In genomic region chr6:108488250-108488649, GRCm38 (mm10) we compare ENCODE assay signal across 9 mouse cellular contexts.
DNase-seq lines count a peak whose midpoint lies in the region; ATAC-seq lines count a peak whose summit lies in the region.
"Had no signal": no experiment of that assay in that cellular context is flagged by ENCODE, and none has a peak within 500 bp of the region (broad histone marks: within the 10 kb centered on the region; RNA-seq: fewer than 3 reads in every experiment).

No protein-coding gene starts in this region.

- peak; percentile 51 for ATAC-seq in inflammation-experienced regulatory T-cells, adult 6 months

- peak; percentile 42 for DNase-seq in kidney, postnatal 10 days
- no peak for DNase-seq in kidney, postnatal 14 days
- peak; percentile 29 for DNase-seq in 3T3-L1 (ENCODE audit: low read depth, low spot score)
- DNase-seq in CD4-positive helper T cell, adult 2 months (ENCODE audit: low read depth, low spot score), result peak; percentile 46
- DNase-seq in testis, postnatal 14 days (ENCODE audit: low spot score), result no peak
- DNase-seq in frontal cortex, postnatal 10 days (ENCODE audit: low spot score in 2 of 2), result no peak
- no peak for DNase-seq in adrenal gland, postnatal 36 days
- DNase-seq: heart, postnatal 10 days had no signal

Comparison
In these comparisons a context has a peak if more than half of its experiments do, and no peak if none do; other contexts are left out.
1. DNase-seq: peak in kidney, postnatal 10 days (single experiment), 3T3-L1 (single experiment) and CD4-positive helper T cell, adult 2 months (single experiment); none in kidney, postnatal 14 days (single experiment), testis, postnatal 14 days (single experiment), frontal cortex, postnatal 10 days (0 of 2) and adrenal gland, postnatal 36 days (0 of 2).